Mouse (Mus musculus) testis, postnatal 10 days (tissue): ENCODE measurements at regions not wholly inside any gene's neighbourhood (a gene's known extent, or its start where the extent isn't known, plus 50 kb on each side); places are given as distances from the start of the nearest gene placed in this dataset.

Experiments
- DNase-seq: peaks from one replicate; pipeline ENCODE4 v3.0.0; 2021; ENCODE audit warnings: low spot score

GRCm38 (mm10) chr2:166438207-166438606 lies 275.4 kb downstream of the Prex1 start:
- DNase-seq = no peak

GRCm38 (mm10) chr2:166434554-166434953 lies 279.1 kb downstream of the Prex1 start:
- DNase-seq = no peak

- peak; percentile 65 for DNase-seq
Observed at GRCm38 (mm10) chr2:166433655-166434333, 278.3 kb upstream of the Sulf2 start.

GRCm38 (mm10) chr2:166432948-166433654 lies 277.6 kb upstream of the Sulf2 start:
- no peak for DNase-seq

GRCm38 (mm10) chr2:166432531-166432930 lies 277.1 kb upstream of the Sulf2 start:
- no peak for DNase-seq

- DNase-seq = no peak
Observed at GRCm38 (mm10) chr2:166429918-166430317, 274.5 kb upstream of the Sulf2 start.

- DNase-seq = no peak
Observed at GRCm38 (mm10) chr2:166429494-166429893, 274.0 kb upstream of the Sulf2 start.

GRCm38 (mm10) chr2:166427390-166427789 lies 271.9 kb upstream of the Sulf2 start:
- DNase-seq = no peak

- DNase-seq = peak; percentile 67
Observed at GRCm38 (mm10) chr2:166426960-166427359, 271.5 kb upstream of the Sulf2 start.

GRCm38 (mm10) chr2:166426457-166426856 lies 271.0 kb upstream of the Sulf2 start:
- DNase-seq = no peak

- DNase-seq = no peak
Observed at GRCm38 (mm10) chr2:166425141-166425540, 269.7 kb upstream of the Sulf2 start.

- no peak for DNase-seq
Observed at GRCm38 (mm10) chr2:166423132-166423660, 267.7 kb upstream of the Sulf2 start.

GRCm38 (mm10) chr2:166420275-166420674 lies 264.8 kb upstream of the Sulf2 start:
- no peak for DNase-seq

GRCm38 (mm10) chr2:166419271-166419670 lies 263.8 kb upstream of the Sulf2 start:
- DNase-seq = no peak

- no peak for DNase-seq
Observed at GRCm38 (mm10) chr2:166418279-166418678, 262.8 kb upstream of the Sulf2 start.

GRCm38 (mm10) chr2:166417628-166418027 lies 262.2 kb upstream of the Sulf2 start:
- DNase-seq = no peak

GRCm38 (mm10) chr2:166415481-166415965 lies 260.1 kb upstream of the Sulf2 start:
- DNase-seq = peak; percentile 58

- no peak for DNase-seq
Observed at GRCm38 (mm10) chr2:166414856-166415255, 259.4 kb upstream of the Sulf2 start.

GRCm38 (mm10) chr2:166412031-166412858 lies 256.8 kb upstream of the Sulf2 start:
- no peak for DNase-seq

GRCm38 (mm10) chr2:166409391-166409790 lies 253.9 kb upstream of the Sulf2 start:
- DNase-seq = no peak

GRCm38 (mm10) chr2:166408806-166409205 lies 253.3 kb upstream of the Sulf2 start:
- DNase-seq = no peak

- no peak for DNase-seq
Observed at GRCm38 (mm10) chr2:166408009-166408408, 252.5 kb upstream of the Sulf2 start.
